Mouse (Mus musculus) hematopoietic stem cell, adult 5-6 weeks (primary cell): ENCODE measurements at regions not wholly inside any gene's neighbourhood (a gene's known extent, or its start where the extent isn't known, plus 50 kb on each side); places are given as distances from the start of the nearest gene placed in this dataset.
A peak's percentile ranks its signal among the peaks of the same experiment; 100 is the strongest.

Experiments
- ATAC-seq, 2 experiments: fragments of 125-278 bp in 1 of 2; replicated peaks in 1 of 2; 2 replicates each; pipeline ENCODE4 v1.8.0; 2016 to 2017; ENCODE audit warnings: inconsistent platforms in 2 of 2, mild to moderate bottlenecking in 2 of 2, moderate number of reproducible peaks in 2 of 2, low read depth in 1 of 2, moderate TSS enrichment in 1 of 2; ENCODE audit not compliant: low FRiP score in 2 of 2, poor library complexity in 2 of 2, severe bottlenecking in 2 of 2, insufficient read depth in 1 of 2, low TSS enrichment in 1 of 2

- ATAC-seq = no peak
These were observed 380.9 kb upstream of the Cblb start for GRCm38 (mm10) chr16:51650100-51650499.

DNA sequence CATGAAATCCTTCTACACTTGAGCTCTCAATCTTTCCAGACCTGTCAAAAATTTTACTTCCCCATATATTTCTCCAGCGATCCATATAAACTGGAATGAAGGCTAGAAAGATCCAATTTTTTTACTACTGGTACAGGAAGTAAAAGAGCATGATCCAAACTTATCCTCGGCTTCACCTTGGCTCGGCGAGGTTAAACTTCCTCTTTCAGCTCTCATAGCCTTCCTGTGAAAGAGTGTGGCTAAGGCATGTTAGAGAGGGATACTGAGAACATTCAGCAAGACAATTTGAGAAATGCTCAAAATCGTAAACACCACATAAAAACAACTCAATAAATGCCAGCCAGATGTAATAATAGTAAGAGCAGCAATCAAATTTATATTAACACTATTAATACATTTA is 380.3 kb upstream of the Cblb start:
- ATAC-seq = peak; percentile 73 to 74; a peak in 3 of 4 replicates

DNA sequence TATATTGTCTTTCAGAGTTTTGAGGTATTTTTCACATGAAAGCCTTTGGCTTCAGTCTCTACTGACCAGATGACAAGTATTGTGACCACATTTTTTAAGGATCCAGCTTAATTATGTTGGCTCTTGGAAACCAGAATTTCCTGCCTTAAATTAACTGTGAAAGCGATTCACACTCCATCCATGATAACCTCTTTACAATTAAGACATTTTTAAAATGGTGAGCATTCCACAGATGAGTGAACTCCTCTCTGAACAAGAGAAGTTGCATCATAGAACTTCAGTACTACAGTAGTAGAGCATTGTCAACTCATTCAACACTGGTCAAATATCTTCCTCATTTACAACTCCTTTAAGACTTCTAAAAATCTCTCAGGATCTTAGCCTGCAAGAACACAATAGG is 369.3 kb upstream of the Cblb start:
- ATAC-seq = no peak

GRCm38 (mm10) chr16:51664325-51664724 is 366.7 kb upstream of the Cblb start:
- no peak for ATAC-seq

- ATAC-seq = peak; percentile 36 to 37; a peak in 1 of 4 replicates
These were observed 355.9 kb upstream of the Cblb start for GRCm38 (mm10) chr16:51675101-51675500.

DNA sequence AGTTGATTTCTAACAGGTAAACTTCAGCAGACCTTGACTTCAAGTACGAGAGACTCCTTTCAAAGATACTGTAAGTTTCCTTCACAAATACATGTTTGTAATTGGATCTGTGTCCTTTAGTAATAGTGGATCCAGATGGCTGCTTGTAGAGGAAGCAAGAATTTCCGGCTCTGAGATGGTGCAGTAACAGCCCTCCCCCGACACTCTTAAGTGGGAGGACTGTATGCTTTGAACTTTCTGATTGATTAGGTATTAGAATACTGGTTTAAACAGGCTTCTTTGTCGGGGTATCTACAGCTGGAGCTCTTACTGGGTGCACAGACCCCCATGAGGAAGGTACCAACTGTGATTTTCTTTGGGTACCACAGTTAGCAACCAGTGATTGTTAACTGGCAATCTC is 355.0 kb upstream of the Cblb start:
- peak; percentile 39 to 46; a peak in 1 of 4 replicates for ATAC-seq

DNA sequence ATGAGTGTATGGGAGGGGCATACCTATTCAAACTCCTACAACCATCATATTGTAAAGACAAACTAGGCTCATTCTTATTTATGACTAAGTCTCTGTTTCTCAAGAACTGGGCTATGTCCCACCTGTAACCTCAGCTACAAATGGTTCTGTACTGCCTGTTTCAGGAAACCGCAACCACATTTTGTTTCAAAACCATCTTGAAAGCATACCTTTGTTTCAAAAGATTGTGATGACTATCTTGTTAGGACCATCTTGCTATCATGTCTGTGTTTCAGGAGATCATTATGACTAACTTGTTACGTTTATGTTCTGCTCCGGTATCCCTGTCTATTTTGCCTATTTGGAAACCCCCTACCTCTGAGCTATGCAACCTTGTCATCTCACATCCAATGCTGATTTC is 340.2 kb upstream of the Cblb start:
- ATAC-seq = no peak

GRCm38 (mm10) chr16:51705026-51705425 is 326.0 kb upstream of the Cblb start:
- no peak for ATAC-seq

DNA sequence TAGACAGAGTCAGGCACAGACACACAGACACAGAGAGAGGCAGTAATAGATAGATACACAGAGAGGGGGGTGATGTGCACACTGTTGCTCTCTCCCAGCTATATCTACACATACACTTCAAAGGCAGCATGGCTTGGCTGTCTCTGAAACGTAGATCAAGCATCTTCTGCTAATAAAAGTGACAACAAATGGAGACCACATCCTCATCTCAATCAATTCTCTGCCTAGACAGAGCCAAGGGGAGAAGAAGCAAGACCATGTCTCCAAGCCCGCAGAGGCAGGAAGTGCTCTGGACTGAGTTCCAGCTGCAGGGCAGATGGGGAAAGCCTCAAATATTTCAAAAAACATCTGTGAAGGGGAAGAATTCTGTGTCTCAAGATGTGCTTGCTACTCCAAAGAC is 312.3 kb upstream of the Cblb start:
- ATAC-seq = no peak

DNA sequence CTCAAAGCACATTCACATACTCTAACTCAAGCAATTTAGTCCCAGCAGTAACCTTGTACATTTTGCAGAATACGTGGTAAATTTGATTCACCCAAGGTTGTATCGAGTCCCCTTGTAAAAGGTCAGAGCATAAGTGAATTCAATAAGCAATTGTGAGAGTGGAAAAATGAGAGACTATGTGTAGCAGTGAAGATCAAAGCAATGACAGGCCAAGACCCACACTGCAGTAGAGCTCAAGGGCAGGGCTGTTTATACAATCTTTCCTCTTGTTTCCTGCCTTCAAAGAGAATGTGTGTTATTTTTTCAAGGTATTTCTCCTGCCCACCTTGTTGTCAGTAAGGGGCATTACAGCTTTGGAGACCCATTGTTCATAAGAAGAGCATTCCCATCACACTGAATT is 311.4 kb upstream of the Cblb start:
- no peak for ATAC-seq

DNA sequence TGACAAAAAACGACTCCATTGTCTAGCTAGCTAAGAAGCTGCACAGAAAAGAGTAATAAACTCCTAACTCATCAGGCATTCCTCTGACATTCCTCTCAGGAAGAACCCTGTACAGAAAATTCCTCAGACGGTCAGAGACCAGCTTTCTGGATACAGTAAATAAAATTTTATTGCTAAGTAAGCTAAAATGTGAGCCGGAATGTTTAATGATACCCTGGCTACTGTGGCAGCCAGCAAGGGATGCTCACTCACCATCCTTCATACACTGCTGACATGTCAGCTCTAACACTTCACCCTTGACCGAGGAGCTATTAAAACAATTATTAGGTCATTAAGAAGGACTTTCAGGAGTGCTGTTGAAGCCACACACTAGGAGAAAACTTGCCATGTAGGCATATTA is 308.3 kb upstream of the Cblb start:
- ATAC-seq = no peak

GRCm38 (mm10) chr16:51741875-51742274 is 289.1 kb upstream of the Cblb start:
- no peak for ATAC-seq

DNA sequence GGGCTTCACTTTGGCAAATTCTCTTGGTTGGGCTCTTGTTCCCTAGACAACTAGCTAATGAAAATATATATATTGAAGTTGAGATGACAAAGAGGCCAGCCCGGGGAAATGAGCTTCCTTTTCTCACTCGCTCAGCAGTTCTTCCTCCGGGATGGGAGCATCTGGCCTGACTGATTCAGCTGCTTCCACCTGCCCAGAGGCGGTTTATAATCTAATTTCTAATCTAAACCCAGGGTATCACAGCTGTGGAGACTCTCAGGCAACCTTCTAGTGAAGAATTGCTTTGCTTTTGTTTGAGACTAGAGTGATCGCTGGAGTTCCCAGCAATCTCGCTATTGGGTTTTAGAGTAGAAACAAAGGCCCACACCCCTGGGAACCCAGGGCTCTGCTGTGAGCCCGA is 279.1 kb upstream of the Cblb start:
- no peak for ATAC-seq

GRCm38 (mm10) chr16:51758361-51759227 is 272.4 kb upstream of the Cblb start:
- ATAC-seq = no peak

- no peak for ATAC-seq
These were observed 271.8 kb upstream of the Cblb start for GRCm38 (mm10) chr16:51759228-51759647.

- ATAC-seq = peak in 1 of 2 experiments; percentile 42; a peak in 3 of 4 replicates
These were observed 263.5 kb upstream of the Cblb start for GRCm38 (mm10) chr16:51767556-51767955.

DNA sequence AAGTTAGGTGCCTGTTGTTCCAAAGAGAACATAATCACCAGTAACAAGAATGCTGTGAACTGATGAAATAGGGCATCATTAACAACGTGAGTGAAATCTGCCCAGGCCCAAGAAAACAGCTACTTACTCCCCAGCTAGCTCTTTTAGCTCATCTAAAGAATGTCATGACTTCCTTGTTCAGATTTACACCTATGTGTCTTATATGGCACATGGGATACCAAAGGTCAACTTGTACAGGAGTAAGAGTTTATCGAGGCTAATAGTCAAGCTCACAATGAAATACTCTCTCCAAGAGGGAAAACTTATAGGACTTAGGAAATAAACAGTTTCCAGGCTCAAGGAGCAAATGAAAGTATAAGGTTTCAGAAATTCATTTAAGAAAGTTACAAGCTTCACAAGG is 252.1 kb upstream of the Cblb start:
- ATAC-seq = no peak

- no peak for ATAC-seq
These were observed 236.0 kb upstream of the Cblb start for GRCm38 (mm10) chr16:51795003-51795402.

- peak; percentile 94 to 98 for ATAC-seq
These were observed 223.7 kb upstream of the Cblb start for GRCm38 (mm10) chr16:51807323-51807722.
